Mouse (Mus musculus): ENCODE data around the gene Cgas. TPM values are rescaled to one million over a fixed set of nuclear protein-coding genes. Genes with fewer than 3 reads are reported as not detected.
"Not testable (repeated sequence)": the region's sequence is repeated elsewhere in the genome, so short reads cannot be mapped to it uniquely, and the experiment has no call there.

Cgas gene
- total RNA-seq, 1 experiment, result 1.7 TPM

DNA sequence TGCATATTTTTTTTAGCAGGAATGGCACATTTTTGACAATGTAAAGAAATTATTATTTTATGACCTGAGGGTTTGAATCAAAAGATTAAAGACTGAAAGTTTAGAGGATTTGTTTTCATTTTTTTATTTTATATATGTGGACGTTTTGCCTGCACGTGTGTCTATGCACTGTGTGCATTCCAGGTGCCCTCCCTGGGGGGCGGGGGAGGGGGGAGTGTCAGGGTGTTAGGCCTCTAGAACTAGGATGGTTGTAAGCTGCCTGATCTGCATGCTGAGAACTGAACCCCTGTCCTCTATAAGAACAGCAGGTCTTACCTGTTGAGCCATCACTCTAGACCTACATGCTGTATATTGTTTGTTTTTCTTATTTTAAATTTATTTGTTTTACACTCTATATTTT is 41.6 kb upstream of the Cgas start:
- Histone ChIP-seq H3K27ac (ENCODE audit: insufficient read depth, low read depth, low read length, poor library complexity, severe bottlenecking) (no peak overlapping the region; the same call in 1 of the 2 replicates), H3K9ac (ENCODE audit: insufficient read depth, low read depth, low read length, poor library complexity, severe bottlenecking) (no peak overlapping the region; the same call in 1 of the 2 replicates)
- TF ChIP-seq MAFK (IDR thresholded peaks at IDR 0.05; ENCODE audit: insufficient read depth, low read depth, low read length) (no peak), HCFC1 (IDR thresholded peaks at IDR 0.05; ENCODE audit: borderline replicate concordance, insufficient read depth, low read length) (no peak), CHD2 (IDR thresholded peaks at IDR 0.05; ENCODE audit: low read depth, low read length) (no peak), ZC3H11A (IDR thresholded peaks at IDR 0.05; ENCODE audit: borderline replicate concordance, low read depth, low read length) (no peak), ZNF384 (IDR thresholded peaks at IDR 0.05; ENCODE audit: low read depth, low read length) (no peak)

GRCm38 (mm10) chr9:78482386-78482785 is 39.3 kb upstream of the Cgas start:
- Histone ChIP-seq H3K4me3 (ENCODE audit: insufficient read depth in 1 of 2, low read depth in 1 of 2, low read length in 2 of 2, poor library complexity in 1 of 2, severe bottlenecking in 1 of 2) (peak overlapping the region; percentile 90 to 99), H3K36me3 (ENCODE audit: control insufficient read depth, insufficient read depth, low read length, poor library complexity, severe bottlenecking) (peaks cover 37% of the 10 kb centered on the region), H3K9ac (ENCODE audit: insufficient read depth, low read depth, low read length, poor library complexity, severe bottlenecking) (peak overlapping the region; percentile 99), H3K27ac (ENCODE audit: insufficient read depth, low read depth, low read length, poor library complexity, severe bottlenecking) (peak overlapping the region; percentile 97; the same call in 1 of the 2 replicates), H3K9me3 (ENCODE audit: control insufficient read depth, insufficient read depth, low read depth, low read length) (no peaks in the 10 kb centered on the region), H3K4me1 (ENCODE audit: control insufficient read depth in 2 of 2, insufficient read depth in 2 of 2, low read length in 2 of 2, poor library complexity in 1 of 2) (peaks cover 0 to under 1% of the 10 kb centered on the region in 2 experiments; a peak in 2 of 4 replicates)
- TF ChIP-seq MAFK (IDR thresholded peaks at IDR 0.05; ENCODE audit: insufficient read depth, low read depth, low read length) (no peak), HCFC1 (IDR thresholded peaks at IDR 0.05; ENCODE audit: borderline replicate concordance, insufficient read depth, low read length) (no peak), ZC3H11A (IDR thresholded peaks at IDR 0.05; ENCODE audit: borderline replicate concordance, low read depth, low read length) (no peak), ZNF384 (IDR thresholded peaks at IDR 0.05; ENCODE audit: low read depth, low read length) (no peak)
- no peak for DNase-seq (ENCODE audit: low read depth, low spot score)
- in situ Hi-C loops (cut with MboI; ENCODE audit: low sequenced_read_pairs in 2 of 2, unreplicated experiment in 2 of 2), result no loop called here

More for the DNA sequence above, 41.6 kb upstream of the Cgas start:
- Histone ChIP-seq H3K9me3 (ENCODE audit: control insufficient read depth, insufficient read depth, low read depth, low read length) (no peaks in the 10 kb centered on the region), H3K4me1 (ENCODE audit: control insufficient read depth in 2 of 2, insufficient read depth in 2 of 2, low read length in 2 of 2, poor library complexity in 1 of 2) (peaks cover 2 to 5% of the 10 kb centered on the region in 2 experiments; a peak in 3 of 4 replicates), H3K4me3 (ENCODE audit: insufficient read depth in 1 of 2, low read depth in 1 of 2, low read length in 2 of 2, poor library complexity in 1 of 2, severe bottlenecking in 1 of 2) (no peak overlapping the region), H3K36me3 (ENCODE audit: control insufficient read depth, insufficient read depth, low read length, poor library complexity, severe bottlenecking) (peaks cover 17% of the 10 kb centered on the region)
- DNase-seq (ENCODE audit: low read depth, low spot score), result no peak
- in situ Hi-C loops (cut with MboI; ENCODE audit: low sequenced_read_pairs in 2 of 2, unreplicated experiment in 2 of 2), result no loop called here

- peak overlapping the region; percentile 90 to 100 for H3K4me3 ChIP-seq (ENCODE audit: insufficient read depth in 1 of 2, low read depth in 1 of 2, low read length in 2 of 2, poor library complexity in 1 of 2, severe bottlenecking in 1 of 2)
- peak overlapping the region; percentile 99 for H3K27ac ChIP-seq (ENCODE audit: insufficient read depth, low read depth, low read length, poor library complexity, severe bottlenecking)
- H3K4me1 ChIP-seq (ENCODE audit: control insufficient read depth in 2 of 2, insufficient read depth in 2 of 2, low read length in 2 of 2, poor library complexity in 1 of 2), result no peaks in the 10 kb centered on the region; a peak in 1 of 4 replicates
- peaks cover 38% of the 10 kb centered on the region for H3K36me3 ChIP-seq (ENCODE audit: control insufficient read depth, insufficient read depth, low read length, poor library complexity, severe bottlenecking)
- TF ChIP-seq ZNF384 (IDR thresholded peaks at IDR 0.05; ENCODE audit: low read depth, low read length) (no peak), ZC3H11A (IDR thresholded peaks at IDR 0.05; ENCODE audit: borderline replicate concordance, low read depth, low read length) (no peak), MAFK (IDR thresholded peaks at IDR 0.05; ENCODE audit: insufficient read depth, low read depth, low read length) (no peak), CHD2 (IDR thresholded peaks at IDR 0.05; ENCODE audit: low read depth, low read length) (no peak), HCFC1 (IDR thresholded peaks at IDR 0.05; ENCODE audit: borderline replicate concordance, insufficient read depth, low read length) (no peak)
- H3K9me3 ChIP-seq (ENCODE audit: control insufficient read depth, insufficient read depth, low read depth, low read length), result no peaks in the 10 kb centered on the region
- in situ Hi-C loops (cut with MboI; ENCODE audit: low sequenced_read_pairs in 2 of 2, unreplicated experiment in 2 of 2), result no loop called here
- peak overlapping the region; percentile 99 for H3K9ac ChIP-seq (ENCODE audit: insufficient read depth, low read depth, low read length, poor library complexity, severe bottlenecking)
- DNase-seq (ENCODE audit: low read depth, low spot score), result peak; percentile 96
Observed at GRCm38 (mm10) chr9:78481423-78482331, 38.6 kb upstream of the Cgas start.

- in situ Hi-C loops (cut with MboI; ENCODE audit: low sequenced_read_pairs in 2 of 2, unreplicated experiment in 2 of 2), result no loop called here
- Histone ChIP-seq H3K9me3 (ENCODE audit: control insufficient read depth, insufficient read depth, low read depth, low read length) (no peaks in the 10 kb centered on the region), H3K4me1 (ENCODE audit: control insufficient read depth in 2 of 2, insufficient read depth in 2 of 2, low read length in 2 of 2, poor library complexity in 1 of 2) (no peaks in the 10 kb centered on the region; a peak in 1 of 4 replicates)
Observed at GRCm38 (mm10) chr9:78480706-78481358, 37.8 kb upstream of the Cgas start.

GRCm38 (mm10) chr9:78480227-78480626 is 37.2 kb upstream of the Cgas start:
- H3K36me3 ChIP-seq (ENCODE audit: control insufficient read depth, insufficient read depth, low read length, poor library complexity, severe bottlenecking), result peaks cover 38% of the 10 kb centered on the region
- H3K4me1 ChIP-seq (ENCODE audit: control insufficient read depth in 2 of 2, insufficient read depth in 2 of 2, low read length in 2 of 2, poor library complexity in 1 of 2); H3K9me3 ChIP-seq (ENCODE audit: control insufficient read depth, insufficient read depth, low read depth, low read length); in situ Hi-C loops (cut with MboI; ENCODE audit: low sequenced_read_pairs in 2 of 2, unreplicated experiment in 2 of 2); DNase-seq (ENCODE audit: low read depth, low spot score): not testable (repeated sequence)
- peak overlapping the region; percentile 95 for H3K9ac ChIP-seq (ENCODE audit: insufficient read depth, low read depth, low read length, poor library complexity, severe bottlenecking)
- H3K4me3 ChIP-seq (ENCODE audit: insufficient read depth in 1 of 2, low read depth in 1 of 2, low read length in 2 of 2, poor library complexity in 1 of 2, severe bottlenecking in 1 of 2), result peak overlapping the region; percentile 72 to 100
- H3K27ac ChIP-seq (ENCODE audit: insufficient read depth, low read depth, low read length, poor library complexity, severe bottlenecking), result peak overlapping the region; percentile 99

More at GRCm38 (mm10) chr9:78480706-78481358, 37.8 kb upstream of the Cgas start:
- H3K9ac ChIP-seq (ENCODE audit: insufficient read depth, low read depth, low read length, poor library complexity, severe bottlenecking), result peak overlapping the region; percentile 95
- peak overlapping the region; percentile 99 for H3K27ac ChIP-seq (ENCODE audit: insufficient read depth, low read depth, low read length, poor library complexity, severe bottlenecking)
- no peak for DNase-seq (ENCODE audit: low read depth, low spot score)
- TF ChIP-seq ZC3H11A (IDR thresholded peaks at IDR 0.05; ENCODE audit: borderline replicate concordance, low read depth, low read length) (no peak), CHD2 (IDR thresholded peaks at IDR 0.05; ENCODE audit: low read depth, low read length) (no peak), MAFK (IDR thresholded peaks at IDR 0.05; ENCODE audit: insufficient read depth, low read depth, low read length) (no peak)
- peak overlapping the region; percentile 72 to 100 for H3K4me3 ChIP-seq (ENCODE audit: insufficient read depth in 1 of 2, low read depth in 1 of 2, low read length in 2 of 2, poor library complexity in 1 of 2, severe bottlenecking in 1 of 2)
- peaks cover 38% of the 10 kb centered on the region for H3K36me3 ChIP-seq (ENCODE audit: control insufficient read depth, insufficient read depth, low read length, poor library complexity, severe bottlenecking)

DNA sequence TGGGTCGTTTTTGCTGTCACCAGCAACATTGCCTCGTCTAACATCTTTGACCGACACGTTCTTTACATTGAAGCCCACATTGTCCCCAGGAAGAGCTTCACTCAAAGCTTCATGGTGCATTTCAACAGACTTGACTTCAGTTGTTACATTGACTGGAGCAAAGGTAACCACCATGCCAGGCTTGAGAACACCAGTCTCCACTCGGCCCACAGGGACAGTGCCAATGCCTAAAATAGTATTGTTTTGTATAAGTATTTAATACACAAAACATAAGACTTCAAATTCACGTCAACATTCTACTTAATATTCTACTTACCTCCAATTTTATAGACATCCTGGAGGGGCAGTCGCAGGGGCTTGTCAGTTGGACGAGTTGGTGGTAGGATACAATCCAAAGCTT is 36.3 kb upstream of the Cgas start:
- Histone ChIP-seq H3K4me3 (ENCODE audit: insufficient read depth in 1 of 2, low read depth in 1 of 2, low read length in 2 of 2, poor library complexity in 1 of 2, severe bottlenecking in 1 of 2) (peak overlapping the region; percentile 15 to 69), H3K27ac (ENCODE audit: insufficient read depth, low read depth, low read length, poor library complexity, severe bottlenecking) (peak overlapping the region; percentile 82; the same call in 1 of the 2 replicates), H3K36me3 (ENCODE audit: control insufficient read depth, insufficient read depth, low read length, poor library complexity, severe bottlenecking) (peaks cover 38% of the 10 kb centered on the region), H3K9ac (ENCODE audit: insufficient read depth, low read depth, low read length, poor library complexity, severe bottlenecking) (peak overlapping the region; percentile 83)
- DNase-seq (ENCODE audit: low read depth, low spot score); H3K4me1 ChIP-seq (ENCODE audit: control insufficient read depth in 2 of 2, insufficient read depth in 2 of 2, low read length in 2 of 2, poor library complexity in 1 of 2); in situ Hi-C loops (cut with MboI; ENCODE audit: low sequenced_read_pairs in 2 of 2, unreplicated experiment in 2 of 2); H3K9me3 ChIP-seq (ENCODE audit: control insufficient read depth, insufficient read depth, low read depth, low read length): not testable (repeated sequence)

Measured in ES-E14 (cell line).